Mouse (Mus musculus) testis, adult 2 months (tissue): ENCODE measurements around the gene M1ap. TPM values are rescaled to one million over a fixed set of nuclear protein-coding genes. Genes with fewer than 3 reads are reported as not detected.

Source experiments
- H3K27ac ChIP-seq: fragments of 200-500 bp; 2 replicates; pipeline ENCODE4 v1.5.1; 2012; ENCODE audit warnings: low read depth, low read length; ENCODE audit not compliant: control insufficient read depth, insufficient read depth
- H3K27me3 ChIP-seq: fragments of 200-500 bp; 2 replicates; pipeline ENCODE4 v1.6.1; 2012; ENCODE audit warnings: mild to moderate bottlenecking, low read length, moderate library complexity; ENCODE audit not compliant: control insufficient read depth, insufficient read depth
- H3K36me3 ChIP-seq: fragments of 200-500 bp; 2 replicates; pipeline ENCODE4 v1.6.1; 2012; ENCODE audit warnings: mild to moderate bottlenecking, low read length; ENCODE audit not compliant: control insufficient read depth, insufficient read depth
- H3K4me1 ChIP-seq: fragments of 200-500 bp; 2 replicates; pipeline ENCODE4 v1.6.1; 2012; ENCODE audit warnings: low read length; ENCODE audit not compliant: control insufficient read depth, insufficient read depth
- H3K4me3 ChIP-seq: fragments of 200-500 bp; 2 replicates; pipeline ENCODE4 v1.5.1; 2012; ENCODE audit warnings: low read depth, mild to moderate bottlenecking, low read length, moderate library complexity, mixed read lengths; ENCODE audit not compliant: control insufficient read depth
- CTCF ChIP-seq: fragments of 200-500 bp; IDR thresholded peaks from 2 replicates; pipeline ENCODE4 v1.5.1; 2012; ENCODE audit warnings: low read depth, mild to moderate bottlenecking, inconsistent platforms, low read length, moderate library complexity; ENCODE audit not compliant: control insufficient read depth, insufficient read depth, insufficient replicate concordance
- POLR2A ChIP-seq: fragments of 200-500 bp; IDR thresholded peaks from 2 replicates; pipeline ENCODE4 v1.6.1; 2012; ENCODE audit warnings: low read depth, mild to moderate bottlenecking, inconsistent platforms, low read length, moderate library complexity; ENCODE audit not compliant: control insufficient read depth
- polyA plus RNA-seq: library from polyadenylated mRNA; depleted of rRNA; stranded (reverse); fragments of >200 nt; gene quantifications from 2 replicates; pipeline ENCODE4 v1.2.3, GENCODE M21; 2012

The M1ap gene
- polyA plus RNA-seq, 1 experiment = 141 TPM

- H3K27ac ChIP-seq = no peak overlapping the region
- H3K4me3 ChIP-seq = no peak overlapping the region
- H3K27me3 ChIP-seq = no peaks in the 10 kb centered on the region
- H3K4me1 ChIP-seq = no peaks in the 10 kb centered on the region
- TF ChIP-seq POLR2A (no peak), CTCF (no peak)
- H3K36me3 ChIP-seq = no peaks in the 10 kb centered on the region
Observed at GRCm38 (mm10) chr6:82919520-82919919, 27.2 kb upstream of the M1ap start.

DNA sequence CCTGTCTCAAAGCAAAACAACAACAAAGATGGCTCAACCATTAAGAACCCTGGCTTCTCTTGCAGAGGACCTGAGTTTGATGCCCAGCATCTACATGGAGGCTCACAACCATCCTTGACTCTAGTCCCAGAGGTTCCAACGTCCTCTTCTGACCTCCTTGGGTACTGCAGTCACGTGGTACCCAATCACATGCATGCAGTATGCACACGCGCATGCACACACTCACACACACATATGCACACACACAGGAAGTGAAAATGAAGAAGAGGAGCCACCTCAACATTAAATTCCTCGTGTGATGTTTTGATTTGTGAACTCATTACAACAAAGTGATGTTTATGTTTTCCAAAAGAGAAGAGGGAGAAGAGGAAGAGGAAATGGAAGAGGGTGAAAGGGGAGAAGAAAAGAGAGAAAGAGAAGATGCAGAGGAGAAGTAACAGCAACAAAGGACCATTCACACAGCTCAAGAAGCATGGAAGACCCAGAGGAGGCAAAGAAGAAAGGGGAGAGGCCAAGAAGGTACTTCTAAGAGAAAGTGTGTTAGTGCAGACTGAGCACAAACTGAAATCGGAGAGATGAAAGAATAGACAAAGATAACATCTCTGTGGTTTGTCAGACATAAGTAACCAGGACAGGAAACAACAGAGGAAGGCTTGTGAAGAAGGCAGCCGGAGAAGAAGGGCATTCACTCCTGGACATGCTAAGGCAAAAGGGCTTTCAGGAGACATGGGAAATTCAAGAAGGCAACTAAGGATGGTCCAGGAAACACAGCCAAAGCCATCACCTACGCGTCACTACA, 25.1 kb upstream of the M1ap start:
- H3K36me3 ChIP-seq = no peaks in the 10 kb centered on the region
- no peak for TF ChIP-seq CTCF
- H3K27ac ChIP-seq = no peak overlapping the region
- no peaks in the 10 kb centered on the region for H3K27me3 ChIP-seq
- no peak overlapping the region for H3K4me3 ChIP-seq
- no peaks in the 10 kb centered on the region for H3K4me1 ChIP-seq

DNA sequence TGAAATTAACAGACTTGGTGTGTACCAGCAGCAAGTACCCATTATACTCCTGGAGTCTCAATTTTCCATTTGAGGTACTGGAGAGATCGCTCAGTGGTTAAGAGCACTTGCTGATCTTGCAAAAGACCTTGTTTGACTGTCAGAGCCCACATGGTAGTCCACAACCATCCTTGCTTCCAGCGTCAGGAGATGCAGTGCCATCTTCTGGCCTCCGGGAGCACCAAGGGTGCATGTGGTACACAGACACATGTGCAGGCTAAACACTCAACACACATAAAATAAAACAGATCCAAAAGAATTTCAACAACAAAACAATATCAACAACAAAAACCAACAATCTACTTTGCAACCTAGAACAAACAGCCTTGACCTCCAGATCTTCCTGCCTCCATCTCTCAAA, 21.7 kb upstream of the M1ap start:
- H3K4me3 ChIP-seq = no peak overlapping the region
- H3K4me1 ChIP-seq = no peaks in the 10 kb centered on the region
- no peaks in the 10 kb centered on the region for H3K27me3 ChIP-seq
- H3K36me3 ChIP-seq = no peaks in the 10 kb centered on the region
- no peak overlapping the region for H3K27ac ChIP-seq
- TF ChIP-seq CTCF (peak; percentile 20; the same call in 1 of the 2 replicates), POLR2A (no peak)

DNA sequence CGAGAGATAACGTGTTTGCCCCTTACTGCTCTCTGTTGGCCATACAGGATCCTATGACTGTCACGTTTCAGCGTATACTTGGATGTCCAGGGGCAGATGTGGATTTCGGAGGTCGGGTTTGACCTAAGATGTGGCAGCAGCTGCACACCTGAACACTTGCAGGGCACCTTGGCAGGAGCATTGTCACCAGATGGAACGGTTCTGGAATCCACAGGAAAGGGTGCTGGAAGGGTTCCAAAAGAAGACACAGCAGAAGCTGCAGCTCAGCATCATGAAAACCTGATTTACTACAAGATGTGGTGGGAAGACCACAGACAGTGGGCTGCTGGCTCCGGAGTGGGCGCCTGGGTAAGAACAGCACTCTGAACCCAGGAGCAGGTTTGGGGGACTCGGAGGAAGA, 20.6 kb upstream of the M1ap start:
- no peaks in the 10 kb centered on the region for H3K36me3 ChIP-seq
- no peaks in the 10 kb centered on the region for H3K27me3 ChIP-seq
- H3K27ac ChIP-seq = no peak overlapping the region
- H3K4me1 ChIP-seq = no peaks in the 10 kb centered on the region
- no peak overlapping the region for H3K4me3 ChIP-seq
- TF ChIP-seq POLR2A (no peak), CTCF (no peak)

DNA sequence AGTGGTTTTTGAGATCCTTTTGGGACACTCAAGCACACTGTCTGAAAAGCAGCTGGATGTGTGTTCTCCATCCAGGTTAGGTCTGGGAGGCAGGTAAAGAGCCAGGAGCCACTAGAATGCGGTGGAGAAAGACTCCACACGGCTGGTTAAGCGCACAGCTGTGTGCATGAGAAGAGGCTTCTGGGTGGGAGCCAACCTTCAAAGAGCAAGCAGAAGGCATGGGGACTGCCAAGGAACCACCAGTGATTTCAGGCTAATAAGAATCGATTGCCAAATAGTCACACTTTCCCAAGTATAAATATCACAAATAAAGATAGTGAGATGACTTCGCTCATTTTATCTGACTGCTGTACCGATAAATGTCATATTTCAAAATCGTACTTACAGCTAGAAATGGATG, 20.2 kb upstream of the M1ap start:
- Histone ChIP-seq H3K4me1 (no peaks in the 10 kb centered on the region), H3K36me3 (no peaks in the 10 kb centered on the region), H3K4me3 (no peak overlapping the region), H3K27ac (no peak overlapping the region), H3K27me3 (no peaks in the 10 kb centered on the region)
- TF ChIP-seq POLR2A = no peak
- TF ChIP-seq CTCF = no peak

DNA sequence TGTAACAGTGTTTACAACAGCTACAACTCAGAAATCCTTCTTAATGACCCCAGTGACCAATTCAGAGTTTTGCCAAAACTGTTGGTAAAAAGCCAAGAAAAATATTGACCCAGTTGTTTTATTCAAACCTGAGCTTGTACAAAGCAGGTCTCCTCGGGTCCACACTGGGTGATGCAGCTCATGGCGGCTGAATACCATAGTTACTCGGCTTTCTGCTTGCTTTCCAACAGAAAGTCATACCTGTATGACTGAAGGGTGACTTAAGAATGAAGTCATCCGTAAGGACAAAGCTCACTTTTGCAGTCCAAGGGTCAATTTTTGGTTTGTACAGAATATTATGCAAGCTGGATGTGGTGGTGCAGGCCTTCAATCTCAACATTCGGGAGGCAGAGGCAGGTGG, 19.1 kb upstream of the M1ap start:
- Histone ChIP-seq H3K4me1 (no peaks in the 10 kb centered on the region), H3K27ac (no peak overlapping the region), H3K4me3 (no peak overlapping the region), H3K27me3 (no peaks in the 10 kb centered on the region), H3K36me3 (no peaks in the 10 kb centered on the region)
- no peak for TF ChIP-seq CTCF
- TF ChIP-seq POLR2A = no peak

DNA sequence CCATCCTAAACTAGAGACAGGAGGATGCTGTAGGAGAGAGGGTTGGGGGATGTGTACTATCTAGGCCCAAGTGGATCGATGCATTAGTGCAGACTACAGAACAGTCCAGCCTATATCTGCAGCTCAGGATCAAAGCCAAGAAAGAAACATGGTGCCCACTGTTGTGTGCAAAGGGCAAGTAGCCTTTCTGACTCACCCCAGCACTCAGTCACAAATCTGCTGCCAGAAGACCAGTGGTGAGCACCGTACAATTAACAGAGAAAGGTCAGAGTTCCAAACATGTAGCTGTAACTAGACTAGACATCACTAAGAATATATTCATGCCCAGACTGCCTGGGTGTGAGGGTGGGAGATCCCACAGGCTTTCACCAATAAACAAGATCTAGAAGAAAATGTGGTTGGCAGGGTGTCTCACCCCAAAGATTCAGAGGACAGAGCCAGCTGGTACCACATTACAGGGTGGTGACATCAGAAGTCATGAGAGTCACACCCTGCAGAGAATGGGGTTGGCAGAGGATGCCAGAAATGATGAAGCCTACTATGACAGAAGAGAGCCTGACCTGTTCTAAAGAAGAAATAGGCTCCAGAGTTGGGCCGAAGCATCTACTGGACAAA, 12.0 kb upstream of the M1ap start:
- Histone ChIP-seq H3K27me3 (no peaks in the 10 kb centered on the region), H3K4me3 (no peak overlapping the region), H3K36me3 (no peaks in the 10 kb centered on the region), H3K27ac (no peak overlapping the region), H3K4me1 (peaks cover 2% of the 10 kb centered on the region; the same call in 1 of the 2 replicates)
- TF ChIP-seq CTCF = no peak
- TF ChIP-seq POLR2A = no peak
